Mouse (Mus musculus) megakaryocyte, embryonic 14.5 days (primary cell): Measurements from ENCODE around the gene Gm21972.

Source experiments
- FLI1 ChIP-seq: IDR thresholded peaks from 2 replicates; pipeline ENCODE4 v1.6.1; 2012; ENCODE audit warnings: low read length, inconsistent platforms, mixed read lengths
- GATA1 ChIP-seq: IDR thresholded peaks from 3 replicates; pipeline ENCODE4 v1.6.1; 2012; ENCODE audit warnings: mixed read lengths, low read length, inconsistent platforms, borderline replicate concordance

- TF ChIP-seq GATA1 (no peak), FLI1 (no peak)
Measured at GRCm38 (mm10) chr1:86111779-86112178, 21.7 kb upstream of the Gm21972 start, which contains the start of gene Htr2b.
